Mouse (Mus musculus): ENCODE measurements around the gene Myo1b.
A peak's percentile ranks its signal among the peaks of the same experiment; 100 is the strongest.

The Myo1b gene

GRCm38 (mm10) chr1:51852314-51852713 lies 63.6 kb downstream of the Myo1b start:
- DNase-seq (ENCODE audit: low read depth, low spot score): no peak

- DNase-seq (ENCODE audit: low read depth, low spot score): no peak
These were observed 66.2 kb downstream of the Myo1b start for GRCm38 (mm10) chr1:51849570-51850211.

- DNase-seq (ENCODE audit: low read depth, low spot score): no peak
These were observed 70.4 kb downstream of the Myo1b start for GRCm38 (mm10) chr1:51845264-51846036.

DNA sequence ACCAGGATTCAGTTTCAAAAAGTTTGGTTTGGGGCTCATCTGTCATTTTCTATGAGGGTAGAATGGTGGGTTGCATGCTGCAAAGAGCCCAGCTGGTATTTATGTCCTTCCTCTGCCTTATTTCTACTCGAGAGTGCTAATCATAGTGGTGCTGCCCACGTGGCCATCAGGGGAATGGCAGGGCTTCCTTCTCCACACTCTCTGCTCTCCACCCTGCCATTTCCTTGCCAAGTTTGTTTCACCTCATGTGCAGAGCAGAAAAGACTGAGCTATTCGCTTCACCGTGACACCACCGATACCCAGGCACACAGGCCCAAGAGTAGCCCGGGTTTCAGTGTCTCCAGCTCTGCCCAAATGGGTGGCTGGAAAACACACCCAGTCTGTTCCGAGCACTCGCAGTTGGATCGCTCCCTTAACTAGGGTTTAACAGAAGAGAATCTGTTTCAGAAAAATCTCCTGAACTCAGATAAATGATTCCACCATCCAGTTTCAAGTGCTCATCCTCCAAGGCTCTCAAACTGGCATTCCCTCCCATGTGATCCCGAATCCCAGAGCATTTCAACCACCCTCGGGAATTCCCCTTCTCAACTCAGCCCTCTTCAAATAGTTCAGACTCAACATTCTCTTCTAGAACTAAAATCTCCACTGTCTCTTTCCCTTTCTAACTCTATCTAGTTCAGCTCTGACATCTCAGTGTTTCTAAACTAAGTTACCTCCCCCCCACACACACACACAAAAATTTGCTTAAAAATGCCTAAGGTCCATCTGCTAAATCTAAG lies 77.8 kb downstream of the Myo1b start:
- no peak for DNase-seq (ENCODE audit: low read depth, low spot score)

DNA sequence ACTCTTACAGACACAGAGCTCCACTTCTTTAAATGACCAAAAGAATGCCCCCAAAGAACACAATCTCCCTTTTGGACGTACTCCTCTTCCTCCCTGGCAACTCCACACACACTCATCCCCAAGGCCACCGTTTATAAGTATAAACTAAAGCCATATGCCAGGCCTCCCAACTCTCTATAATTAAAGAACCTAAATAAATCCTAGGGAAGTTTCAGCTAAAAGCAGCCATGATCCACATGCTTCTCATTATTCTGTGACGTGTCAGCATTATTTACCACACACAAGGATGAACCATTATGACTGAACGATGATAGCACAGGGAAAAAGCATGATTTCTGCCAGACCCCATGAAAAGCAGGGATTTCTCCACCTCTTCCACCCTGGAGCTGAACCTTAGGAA lies 78.6 kb downstream of the Myo1b start:
- DNase-seq (ENCODE audit: low read depth, low spot score): no peak

- DNase-seq (ENCODE audit: low read depth, low spot score): no peak
These were observed 80.1 kb downstream of the Myo1b start for GRCm38 (mm10) chr1:51835795-51836194.

- DNase-seq (ENCODE audit: low read depth, low spot score): no peak
These were observed 81.8 kb downstream of the Myo1b start for GRCm38 (mm10) chr1:51834072-51834471.

DNA sequence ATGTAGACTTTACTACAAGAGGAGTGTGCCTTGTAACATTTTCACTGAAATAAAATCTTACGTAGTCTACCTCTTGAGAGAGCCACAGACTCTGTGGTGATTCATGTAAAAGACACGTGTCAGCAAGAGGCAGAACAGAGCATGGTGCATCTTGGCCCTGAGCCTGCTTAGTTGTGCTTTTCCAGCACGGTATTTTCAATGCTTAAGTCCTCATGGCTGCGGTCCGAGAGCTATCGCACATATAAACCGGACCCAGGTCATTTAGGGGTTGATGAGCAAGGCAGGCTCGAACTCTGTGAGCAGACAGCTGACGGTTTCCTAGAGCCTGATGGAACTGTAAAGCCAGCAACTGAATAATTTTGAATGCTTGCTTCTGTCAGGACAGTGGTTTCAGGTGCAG lies 86.5 kb downstream of the Myo1b start:
- DNase-seq (ENCODE audit: low read depth, low spot score): no peak

DNA sequence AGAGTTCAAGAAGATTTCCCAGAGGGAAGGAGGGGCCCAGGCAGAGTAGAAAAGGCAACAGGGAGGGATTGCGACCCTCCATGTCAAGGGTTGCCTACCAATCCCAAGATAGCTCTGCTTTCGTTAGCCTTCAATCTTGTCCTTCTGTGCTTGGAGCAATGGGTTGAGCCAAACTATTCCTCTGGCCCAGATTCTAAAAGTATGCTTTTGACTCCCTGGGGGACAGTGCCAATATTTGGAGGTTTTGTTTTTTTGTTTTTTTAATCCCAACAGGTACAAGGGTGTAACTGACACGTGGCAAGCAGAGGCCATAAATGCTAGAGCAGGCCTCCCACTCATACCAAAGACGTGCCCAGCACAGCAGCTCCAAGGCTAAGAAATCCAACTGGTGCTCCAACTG lies 93.3 kb downstream of the Myo1b start:
- DNase-seq (ENCODE audit: low read depth, low spot score): no peak

DNA sequence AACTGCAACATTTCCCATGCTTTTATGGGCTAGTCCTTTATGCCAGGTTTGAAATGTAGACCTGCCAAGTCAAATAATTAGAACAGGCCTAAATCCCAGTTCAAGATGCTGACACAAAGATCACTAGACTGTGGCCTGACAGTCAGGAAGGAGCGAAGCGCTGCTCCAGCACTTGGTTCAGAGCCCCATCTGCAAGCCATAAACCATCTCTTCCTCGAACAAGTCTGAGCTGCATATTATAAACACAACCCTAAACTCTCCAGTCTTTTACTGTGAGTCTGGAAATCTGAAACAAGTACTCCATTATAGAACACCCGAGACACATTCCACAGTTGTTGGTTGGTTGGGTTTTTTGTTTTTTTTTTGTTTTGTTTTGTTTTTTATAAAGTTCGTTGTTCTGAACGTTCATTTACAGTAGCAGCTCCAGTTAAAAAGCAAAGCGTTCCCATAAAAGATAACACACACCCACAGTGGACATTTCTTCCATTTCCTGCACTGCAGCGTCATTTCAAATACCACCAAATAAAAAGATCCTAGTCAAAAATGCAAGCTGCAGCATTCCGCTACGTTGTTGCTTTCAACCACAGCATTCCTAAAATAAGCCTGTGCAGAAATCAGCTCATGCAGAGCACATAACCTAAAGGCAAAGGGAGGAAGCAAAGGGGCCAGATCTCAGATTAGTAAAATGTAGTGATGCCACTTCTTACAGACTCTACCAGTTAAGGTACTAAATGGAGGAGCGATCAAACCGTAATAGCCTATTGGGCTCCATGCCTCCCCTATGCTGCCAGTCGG lies 94.0 kb downstream of the Myo1b start:
- DNase-seq (ENCODE audit: low read depth, low spot score): no peak

DNA sequence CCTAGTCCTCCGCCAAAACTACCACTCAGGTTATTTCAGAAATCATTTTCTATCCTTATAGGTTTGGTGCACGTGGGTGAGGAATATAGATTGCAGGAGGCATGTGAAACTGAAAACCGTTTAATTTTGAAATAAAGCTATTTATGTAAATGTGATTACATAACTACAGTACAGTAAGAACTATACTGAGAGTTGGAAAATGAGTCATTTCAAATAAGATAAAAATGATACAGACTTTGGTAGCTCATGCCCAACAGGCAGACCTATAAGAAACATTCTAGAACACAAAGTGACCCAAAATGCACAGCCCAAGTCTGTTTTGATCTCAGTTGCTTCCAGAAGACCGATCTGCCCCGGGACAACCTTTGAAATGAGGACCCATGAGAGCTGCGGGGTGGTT lies 95.4 kb downstream of the Myo1b start:
- DNase-seq (ENCODE audit: low read depth, low spot score): peak; percentile 25

GRCm38 (mm10) chr1:51820013-51820441 lies 95.8 kb downstream of the Myo1b start:
- DNase-seq (ENCODE audit: low read depth, low spot score): no peak

DNA sequence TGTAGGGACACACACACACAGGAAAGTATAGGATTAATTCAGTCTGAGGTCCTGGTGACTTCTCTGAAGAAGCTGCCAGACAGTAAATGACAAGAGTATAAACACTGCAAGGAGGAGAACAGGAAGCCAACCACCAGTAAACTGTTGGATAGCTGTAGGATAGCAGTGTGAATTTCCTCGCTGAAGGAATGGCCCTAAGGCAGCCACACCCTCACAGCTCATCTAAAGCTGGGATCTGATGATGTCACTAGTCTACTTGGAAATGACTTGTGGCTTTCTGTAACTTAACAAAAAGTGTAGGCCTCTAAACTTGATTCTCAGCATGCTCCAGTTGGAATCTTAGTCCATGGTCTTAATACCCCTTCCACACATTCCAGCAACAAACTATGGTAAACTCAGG lies 100.2 kb downstream of the Myo1b start:
- DNase-seq (ENCODE audit: low read depth, low spot score): no peak

GRCm38 (mm10) chr1:51814854-51815630 lies 100.8 kb downstream of the Myo1b start:
- DNase-seq (ENCODE audit: low read depth, low spot score): no peak

DNA sequence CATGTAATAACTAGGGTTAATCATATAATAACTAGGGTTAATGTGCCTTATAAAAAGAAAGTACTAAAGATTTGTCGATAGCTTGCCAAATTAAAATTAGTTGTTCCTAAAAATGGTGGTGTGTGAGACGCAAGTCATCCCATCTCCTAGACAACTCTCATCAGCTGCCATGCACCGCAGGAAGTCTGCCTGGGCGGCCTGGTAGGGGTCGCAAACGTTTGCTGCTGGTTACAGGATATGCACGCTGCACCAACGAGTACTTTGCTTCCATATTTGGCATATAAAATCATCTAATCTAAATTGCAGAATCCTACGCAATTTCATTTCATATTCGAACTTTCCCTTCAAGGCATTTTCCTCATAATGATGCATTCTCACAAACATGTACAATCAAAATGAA lies 107.0 kb downstream of the Myo1b start:
- no peak for DNase-seq (ENCODE audit: low read depth, low spot score)

- DNase-seq (ENCODE audit: low read depth, low spot score): no peak
These were observed 107.6 kb downstream of the Myo1b start for GRCm38 (mm10) chr1:51808228-51808627.

DNA sequence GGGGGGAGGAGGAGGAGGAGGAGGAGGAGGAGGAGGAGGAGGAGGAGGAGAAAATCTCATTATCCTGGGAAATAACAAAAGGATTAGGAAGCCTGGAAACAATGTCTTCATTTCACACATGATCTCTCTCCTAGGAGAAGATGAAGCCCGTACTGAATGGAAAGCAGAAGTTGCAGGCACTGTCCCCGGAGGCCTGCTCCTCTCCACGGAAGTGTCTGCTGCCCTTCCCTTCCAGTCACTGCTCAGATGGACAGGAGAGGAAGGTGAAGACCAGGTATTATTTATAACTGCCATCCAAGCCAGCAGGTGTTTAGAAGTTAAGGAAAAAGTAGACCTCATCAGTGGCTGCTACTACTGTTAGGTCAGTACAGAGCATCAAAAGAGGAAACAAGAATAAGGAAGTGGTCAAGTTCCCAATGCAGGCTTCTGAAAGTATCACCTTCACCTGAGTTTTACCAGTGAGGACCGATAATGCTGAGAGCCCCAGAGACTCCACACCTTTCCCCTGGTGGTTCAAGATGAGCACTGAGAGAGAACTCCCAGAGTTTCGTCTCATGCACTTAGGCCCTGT lies 110.7 kb downstream of the Myo1b start:
- DNase-seq (ENCODE audit: low read depth, low spot score): no peak

DNA sequence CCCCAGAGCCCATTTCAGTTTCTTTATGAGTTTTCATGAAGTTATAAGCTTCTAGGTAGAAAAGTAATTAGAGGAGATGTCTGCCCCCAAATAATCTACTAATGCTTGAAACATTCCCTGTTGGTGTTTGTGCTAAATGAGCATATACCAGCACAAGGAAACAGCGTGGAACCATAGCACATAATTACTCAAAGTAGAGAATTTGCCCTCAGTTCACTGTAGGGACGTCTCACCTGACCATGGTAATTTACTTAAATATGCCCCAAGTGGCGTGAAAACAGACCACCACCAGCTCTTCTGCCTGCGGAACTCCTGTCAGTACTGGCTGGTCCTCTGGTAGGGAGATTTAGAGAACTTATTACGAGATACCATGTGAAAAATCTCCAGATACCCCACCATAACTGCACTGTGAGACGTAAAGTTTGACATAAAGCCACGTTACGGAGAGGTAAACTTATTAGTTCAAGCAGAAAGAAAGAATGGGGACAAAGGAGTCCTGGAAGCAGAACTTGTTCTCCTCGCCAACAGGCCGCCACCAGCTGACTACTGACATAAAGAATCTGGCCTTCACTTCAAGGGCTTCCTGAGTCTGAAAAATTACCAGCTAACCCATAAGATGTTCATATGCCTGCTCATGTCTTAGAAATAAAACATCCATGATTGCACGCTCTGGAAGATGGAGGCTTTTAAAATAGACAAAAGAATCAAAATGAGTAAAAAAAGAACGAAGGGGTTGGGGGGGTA lies 111.4 kb downstream of the Myo1b start:
- DNase-seq (ENCODE audit: low read depth, low spot score): no peak

DNA sequence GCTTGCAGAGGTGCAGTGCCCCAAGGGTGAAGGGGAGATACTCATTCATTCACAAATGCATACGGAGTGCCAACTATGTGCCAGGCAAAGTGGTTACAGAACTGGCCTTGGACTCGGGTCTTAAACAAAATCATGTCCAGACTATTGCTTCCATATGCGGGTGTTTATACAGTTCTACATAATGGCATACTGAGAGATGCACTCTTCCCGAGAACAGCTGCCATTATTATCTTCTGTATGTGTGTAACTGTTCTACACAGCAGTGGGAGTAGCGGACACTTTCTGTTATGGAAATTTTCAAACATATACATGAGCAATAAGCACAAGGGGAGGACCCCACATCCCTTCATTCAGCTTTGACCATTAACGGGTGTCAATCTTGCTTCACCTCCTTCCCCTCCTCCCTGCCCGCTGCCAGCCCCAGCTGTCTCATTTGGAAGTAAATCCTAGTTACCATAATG lies 117.8 kb downstream of the Myo1b start:
- no peak for DNase-seq (ENCODE audit: low read depth, low spot score)
